Mouse (Mus musculus) MEL (cell line): ENCODE results near the gene Fgfr2. TPM values are rescaled to one million over a fixed set of nuclear protein-coding genes. Genes with fewer than 3 reads are reported as not detected.
"Not testable (repeated sequence)": the region's sequence is repeated elsewhere in the genome, so short reads cannot be mapped to it uniquely, and the experiment has no call there.

ENCODE experiments used
- DNase-seq: peaks from one replicate; pipeline ENCODE4 v3.0.0; 2011; ENCODE audit warnings: low read depth, low spot score
- H3K27ac ChIP-seq: 2 replicates; pipeline ENCODE4 v1.5.1; 2012; ENCODE audit warnings: low read depth, mild to moderate bottlenecking, control low read depth, low read length, moderate library complexity; ENCODE audit not compliant: control insufficient read depth
- H3K27me3 ChIP-seq, 2 experiments: fragments of 150-350 bp in 1 of 2; sonication (generic) in 1 of 2; 2 replicates each; pipeline ENCODE4 v1.6.1; 2012; ENCODE audit warnings: low read length in 2 of 2, mild to moderate bottlenecking in 2 of 2, improper control_type of control experiment in 1 of 2, moderate library complexity in 1 of 2; ENCODE audit not compliant: insufficient read depth in 2 of 2, control insufficient read depth in 1 of 2
- H3K36me3 ChIP-seq, 2 experiments: 2 replicates each; pipeline ENCODE4 v1.6.1; 2012 to 2014; ENCODE audit warnings: low read length in 2 of 2, improper control_type of control experiment in 1 of 2, inconsistent platforms in 1 of 2, mild to moderate bottlenecking in 1 of 2; ENCODE audit not compliant: insufficient read depth in 2 of 2, control insufficient read depth in 1 of 2
- H3K4me1 ChIP-seq, 2 experiments: fragments of 150-350 bp in 1 of 2; sonication (generic) in 1 of 2; 2 replicates each; pipeline ENCODE4 v1.6.1; 2012; ENCODE audit warnings: low read length in 2 of 2, improper control_type of control experiment in 1 of 2, mild to moderate bottlenecking in 1 of 2; ENCODE audit not compliant: insufficient read depth in 2 of 2, control insufficient read depth in 1 of 2
- H3K4me3 ChIP-seq, 2 experiments: fragments of 150-350 bp in 1 of 2; sonication (generic) in 1 of 2; 2 replicates each; pipeline ENCODE4 v1.5.1; 2012; ENCODE audit warnings: low read depth in 2 of 2, low read length in 2 of 2, mild to moderate bottlenecking in 2 of 2, moderate library complexity in 2 of 2, control low read depth in 1 of 2, improper control_type of control experiment in 1 of 2; ENCODE audit not compliant: control insufficient read depth in 1 of 2, insufficient read depth in 1 of 2
- H3K79me2 ChIP-seq: 2 replicates; pipeline ENCODE4 v1.6.1; 2012; ENCODE audit warnings: mild to moderate bottlenecking, low read length, moderate library complexity; ENCODE audit not compliant: control insufficient read depth, poor library complexity, insufficient read depth
- H3K9ac ChIP-seq: 2 replicates; pipeline ENCODE4 v1.6.1; 2012; ENCODE audit warnings: low read depth, mild to moderate bottlenecking, control low read depth, low read length, moderate library complexity; ENCODE audit not compliant: control insufficient read depth, poor library complexity, severe bottlenecking
- H3K9me3 ChIP-seq: fragments of 150-350 bp; sonication (generic); replicated peaks from 2 replicates; pipeline ENCODE4 v1.6.1; 2012; ENCODE audit warnings: mild to moderate bottlenecking, low read length, improper control_type of control experiment, moderate library complexity; ENCODE audit not compliant: insufficient read depth
- CTCF ChIP-seq, 3 experiments: IDR thresholded peaks in 2 of 3; conservative IDR thresholded peaks in 1 of 3; 2 replicates each; pipeline ENCODE4 v1.5.1; 2011 to 2012; ENCODE audit warnings: low read length in 3 of 3, low read depth in 2 of 3, mild to moderate bottlenecking in 2 of 3, improper control_type of control experiment in 1 of 3, inconsistent platforms in 1 of 3, mixed read lengths in 1 of 3, moderate library complexity in 1 of 3; ENCODE audit not compliant: control insufficient read depth in 1 of 3, insufficient read depth in 1 of 3, poor library complexity in 1 of 3, severe bottlenecking in 1 of 3
- E2F4 ChIP-seq: IDR thresholded peaks from 2 replicates; pipeline ENCODE4 v1.6.1; 2011; ENCODE audit warnings: low read depth, low read length, improper control_type of control experiment, borderline replicate concordance
- MAZ ChIP-seq: IDR thresholded peaks from 2 replicates; pipeline ENCODE4 v1.6.1; 2012; ENCODE audit warnings: low read depth, mild to moderate bottlenecking, inconsistent platforms, low read length, improper control_type of control experiment
- RAD21 ChIP-seq: IDR thresholded peaks from 2 replicates; pipeline ENCODE4 v1.6.1; 2011; ENCODE audit warnings: mild to moderate bottlenecking, low read depth, low read length, improper control_type of control experiment
- SIN3A ChIP-seq: IDR thresholded peaks from 2 replicates; pipeline ENCODE4 v1.6.1; 2012; ENCODE audit warnings: low read length, improper control_type of control experiment, inconsistent platforms
- SMC3 ChIP-seq: IDR thresholded peaks from 2 replicates; pipeline ENCODE4 v1.6.1; 2011; ENCODE audit warnings: low read depth, low read length, improper control_type of control experiment
- USF1 ChIP-seq: IDR thresholded peaks from 2 replicates; pipeline ENCODE4 v1.6.1; 2014; ENCODE audit warnings: low read depth, mild to moderate bottlenecking, inconsistent platforms, low read length, improper control_type of control experiment, moderate library complexity
- USF2 ChIP-seq, 2 experiments: IDR thresholded peaks; 2 replicates each; pipeline ENCODE4 v1.6.1; 2011 to 2012; ENCODE audit warnings: improper control_type of control experiment in 2 of 2, low read length in 2 of 2, borderline replicate concordance in 1 of 2, inconsistent platforms in 1 of 2, low read depth in 1 of 2, mild to moderate bottlenecking in 1 of 2; ENCODE audit not compliant: insufficient read depth in 1 of 2
- ZMIZ1 ChIP-seq: IDR thresholded peaks from 2 replicates; pipeline ENCODE4 v1.6.1; 2012; ENCODE audit warnings: low read depth, mild to moderate bottlenecking, inconsistent platforms, low read length, improper control_type of control experiment, moderate library complexity
- polyA plus RNA-seq, 2 experiments: library from polyadenylated mRNA; stranded (reverse) in 1 of 2; unstranded in 1 of 2; fragments of >175 nt in 1 of 2; fragments of >200 nt in 1 of 2; gene quantifications; 2 replicates each; pipeline versions ENCODE4 v1.2.1 to v1.2.4; 2012; ENCODE audit warnings: low replicate concordance in 2 of 2, low read depth in 1 of 2; ENCODE audit not compliant: insufficient read length in 2 of 2, insufficient read depth in 1 of 2, missing spikeins in 1 of 2
- total RNA-seq: library from RNA; depleted of rRNA; stranded (reverse); fragments of 300-350 nt; gene quantifications from 2 replicates; pipeline ENCODE4 v1.2.3, GENCODE M21; 2012

Gene Fgfr2
- total and polyA plus RNA-seq, 3 experiments: not detected

DNA sequence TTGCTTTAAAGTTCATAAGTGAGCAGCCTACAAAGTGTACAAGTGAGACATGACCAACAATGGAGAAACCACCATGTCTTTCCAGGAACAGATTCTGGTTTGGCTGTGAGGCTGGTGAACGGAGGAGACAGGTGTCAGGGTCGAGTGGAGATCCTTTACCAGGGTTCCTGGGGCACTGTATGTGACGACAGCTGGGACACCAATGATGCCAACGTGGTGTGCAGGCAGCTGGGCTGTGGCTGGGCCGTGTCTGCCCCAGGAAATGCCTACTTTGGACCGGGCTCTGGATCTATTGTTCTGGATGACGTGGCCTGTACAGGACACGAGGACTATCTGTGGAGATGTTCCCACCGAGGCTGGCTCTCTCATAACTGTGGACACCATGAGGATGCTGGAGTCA is 2065.2 kb downstream of the Fgfr2 start:
- H3K9me3 ChIP-seq, H3K4me1 ChIP-seq, H3K4me3 ChIP-seq, DNase-seq, H3K27ac ChIP-seq, H3K36me3 ChIP-seq, H3K79me2 ChIP-seq, H3K9ac ChIP-seq, H3K27me3 ChIP-seq: not testable (repeated sequence)

DNA sequence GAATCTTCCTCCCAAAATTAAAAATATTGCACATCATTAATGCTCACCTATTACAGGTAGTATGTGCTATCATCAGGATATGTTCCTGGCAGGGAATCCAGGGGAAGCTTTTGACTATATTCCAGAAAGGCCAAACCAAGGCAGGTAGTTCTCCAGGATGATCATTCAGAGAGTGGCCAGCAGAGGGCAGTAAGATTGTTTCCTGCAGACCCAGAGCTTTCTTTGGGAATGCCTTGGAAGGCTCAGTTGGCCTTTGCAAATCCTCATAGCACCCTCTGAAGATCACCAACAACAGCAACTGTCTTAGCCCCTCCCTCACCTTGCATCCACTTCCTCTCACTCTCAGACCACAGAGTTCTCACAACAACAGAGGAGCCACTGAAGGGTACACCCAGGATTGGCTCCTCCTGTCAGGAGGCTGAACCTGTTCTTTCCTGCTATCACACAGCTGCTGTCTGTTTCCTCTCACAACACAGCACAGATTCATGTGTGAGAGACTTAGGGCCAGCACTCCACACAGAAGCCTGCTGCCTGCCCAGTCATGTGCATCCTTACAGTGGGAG is 2068.3 kb downstream of the Fgfr2 start:
- no peaks in the 10 kb centered on the region for H3K36me3 ChIP-seq
- no peak for TF ChIP-seq MAZ
- TF ChIP-seq ZMIZ1: no peak
- no peak for TF ChIP-seq SMC3
- TF ChIP-seq CTCF (IDR thresholded peaks at IDR 0.05 in 2 of 3, conservative IDR thresholded peaks at IDR 0.05 in 1 of 3; ENCODE audit: control insufficient read depth in 1 of 3, insufficient read depth in 1 of 3, low read depth in 2 of 3, low read length in 3 of 3, poor library complexity in 1 of 3, severe bottlenecking in 1 of 3): peak; percentile 8 to 19 (median 14); a peak in 3 of 6 replicates
- no peak for TF ChIP-seq RAD21
- TF ChIP-seq USF2 (IDR thresholded peaks at IDR 0.05; ENCODE audit: borderline replicate concordance in 1 of 2, insufficient read depth in 1 of 2, low read depth in 1 of 2, low read length in 2 of 2): no peak
- no peak for TF ChIP-seq SIN3A
- no peak for TF ChIP-seq USF1
- TF ChIP-seq E2F4: no peak
- no peak for DNase-seq
- no peaks in the 10 kb centered on the region for H3K79me2 ChIP-seq
- no peaks in the 10 kb centered on the region for H3K9me3 ChIP-seq
- no peaks in the 10 kb centered on the region for H3K4me1 ChIP-seq
- H3K27me3 ChIP-seq: no peaks in the 10 kb centered on the region
- H3K9ac ChIP-seq: no peak overlapping the region
- no peak overlapping the region for H3K27ac ChIP-seq
- no peak overlapping the region for H3K4me3 ChIP-seq

DNA sequence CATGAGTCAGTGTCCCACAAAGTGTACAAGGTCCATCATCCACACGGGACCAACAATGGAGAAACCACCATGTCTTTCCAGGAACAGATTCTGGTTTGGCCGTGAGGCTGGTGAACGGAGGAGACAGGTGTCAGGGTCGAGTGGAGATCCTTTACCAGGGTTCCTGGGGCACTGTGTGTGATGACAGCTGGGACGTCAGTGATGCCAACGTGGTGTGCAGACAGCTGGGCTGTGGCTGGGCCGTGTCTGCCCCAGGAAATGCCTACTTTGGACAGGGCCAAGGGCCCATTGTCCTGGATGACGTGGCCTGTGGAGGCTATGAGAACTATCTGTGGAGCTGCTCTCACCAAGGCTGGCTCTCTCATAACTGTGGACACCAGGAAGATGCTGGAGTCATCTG is 2073.3 kb downstream of the Fgfr2 start:
- not testable (repeated sequence) for DNase-seq, H3K9me3 ChIP-seq, H3K9ac ChIP-seq, H3K4me1 ChIP-seq, H3K27ac ChIP-seq, H3K79me2 ChIP-seq, H3K4me3 ChIP-seq, H3K36me3 ChIP-seq, H3K27me3 ChIP-seq
